Mouse (Mus musculus) duodenum, adult 2 months (tissue): ENCODE measurements around the gene Mgarp. TPM values are rescaled to one million over a fixed set of nuclear protein-coding genes. Genes with fewer than 3 reads are reported as not detected.

Experiments used
- polyA plus RNA-seq: library from polyadenylated mRNA; depleted of rRNA; stranded (reverse); fragments of >200 nt; gene quantifications from 2 replicates; pipeline ENCODE4 v1.2.3, GENCODE M21; 2012; ENCODE audit warnings: low replicate concordance; rRNA removed

Gene Mgarp
- 0.54 and 0.56 TPM in 2 replicates for polyA plus RNA-seq

GRCm38 (mm10) chr3:51396219-51397068, at the start of gene Mgarp:
Gene Mgarp (minus strand): TSS chr3:51396738.

GRCm38 (mm10) chr3:51415098-51416072, 18.8 kb upstream of the Mgarp start, which contains the start of gene Naa15:
Gene Naa15 (plus strand): TSS chr3:51415148.

GRCm38 (mm10) chr3:51408561-51409183, 12.1 kb upstream of the Mgarp start, which contains the start of gene Ndufc1:
Gene Ndufc1 (minus strand): TSS chr3:51408988.

GRCm38 (mm10) chr3:51340552-51341267, 55.8 kb downstream of the Mgarp start, which contains the start of gene Elf2:
Gene Elf2 (minus strand): TSS chr3:51340663.

Other genes with a start within 250 kb of the Mgarp start
- gene Noct, start 172.3 kb downstream of the Mgarp start, polyA plus RNA-seq = 13.3 and 55.6 TPM in 2 replicates
- gene Elf2, start 56.1 kb downstream of the Mgarp start, polyA plus RNA-seq = 16.7 and 17.4 TPM in 2 replicates
- 233 and 237 TPM in 2 replicates for gene Ndufc1, start 12.2 kb upstream of the Mgarp start, polyA plus RNA-seq
- 0.26 and 0.29 TPM in 2 replicates for gene Naa15, start 18.4 kb upstream of the Mgarp start, polyA plus RNA-seq
- gene Rab33b, start 87.2 kb upstream of the Mgarp start, polyA plus RNA-seq = 3.9 and 5.0 TPM in 2 replicates
- gene Setd7, start 164.1 kb upstream of the Mgarp start, polyA plus RNA-seq = 4.2 and 7.0 TPM in 2 replicates